Mouse (Mus musculus): ENCODE data around the gene Fibcd1.

DNA sequence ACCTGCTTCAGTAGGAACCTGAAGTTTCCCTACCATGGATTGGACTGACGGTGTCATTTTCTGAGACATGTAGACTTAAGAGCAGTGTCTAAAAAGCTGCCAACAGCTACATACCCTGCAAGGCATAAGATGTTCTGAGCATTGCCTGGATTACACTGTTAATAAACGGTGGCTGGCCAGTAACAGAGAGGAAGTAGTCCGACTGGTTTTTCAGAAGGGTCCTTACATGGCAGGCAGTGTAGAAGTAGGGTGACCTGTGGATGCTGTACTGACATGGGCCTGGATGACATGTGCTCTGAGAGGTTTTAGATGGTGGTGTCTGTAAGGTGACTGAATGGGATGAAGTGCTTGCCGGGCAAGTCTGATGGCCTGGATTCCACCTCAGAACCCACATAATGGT lies 78.0 kb downstream of the Fibcd1 start:
- TF ChIP-seq POLR2A (IDR thresholded peaks at IDR 0.05; ENCODE audit: insufficient read length, low read depth) (no peak), TCF3 (IDR thresholded peaks at IDR 0.05; ENCODE audit: insufficient read length, low read depth) (no peak), MYOG (IDR thresholded peaks at IDR 0.05; ENCODE audit: control insufficient read depth in 1 of 3, insufficient read depth in 1 of 3, insufficient read length in 2 of 3, low read depth in 2 of 3) (no peak), POLR2AphosphoS2 (IDR thresholded peaks at IDR 0.05; ENCODE audit: insufficient read length, low read depth) (no peak), USF1 (IDR thresholded peaks at IDR 0.05; ENCODE audit: low read depth) (no peak), SRF (IDR thresholded peaks at IDR 0.05; ENCODE audit: control insufficient read depth, insufficient read length, low read depth) (no peak), TCF12 (IDR thresholded peaks at IDR 0.05; ENCODE audit: insufficient read depth, poor library complexity, severe bottlenecking) (no peak), E2F4 (IDR thresholded peaks at IDR 0.05; ENCODE audit: insufficient read depth) (no peak), MAX (IDR thresholded peaks at IDR 0.05; ENCODE audit: low read depth) (no peak), CEBPB (IDR thresholded peaks at IDR 0.05; ENCODE audit: insufficient read depth, poor library complexity, severe bottlenecking) (no peak)
